Mouse (Mus musculus): ENCODE results near the gene Prkaa2. TPM values are rescaled to one million over a fixed set of nuclear protein-coding genes. Genes with fewer than 3 reads are reported as not detected.
A peak's percentile ranks its signal among the peaks of the same experiment; 100 is the strongest.

Prkaa2 gene
- polyA plus RNA-seq, 1 experiment from 2014 or later, result 18.4 TPM

- ATAC-seq (ENCODE audit: low FRiP score) (no peak), DNase-seq (ENCODE audit: low spot score) (no peak)
- Histone ChIP-seq H3K9me3 (ENCODE audit: control insufficient read depth, low read length) (no peaks in the 10 kb centered on the region), H3K4me1 (replicated peaks; ENCODE audit: control insufficient read depth, insufficient read depth, low read length) (no peaks in the 10 kb centered on the region), H3K27me3 (ENCODE audit: control insufficient read depth, insufficient read depth, low read length) (no peaks in the 10 kb centered on the region), H3K4me2 (replicated peaks) (no peak overlapping the region), H3K9ac (no peak overlapping the region), H3K36me3 (replicated peaks; ENCODE audit: control insufficient read depth, insufficient read depth) (peaks cover 13% of the 10 kb centered on the region), H3K4me3 (replicated peaks; ENCODE audit: low read length) (no peak overlapping the region), H3K27ac (no peak overlapping the region)
- WGBS, result 86% methylated on average over 5 of the region's 5 CpGs
These were observed 58.4 kb downstream of the Prkaa2 start for GRCm38 (mm10) chr4:105051291-105051690.

DNA sequence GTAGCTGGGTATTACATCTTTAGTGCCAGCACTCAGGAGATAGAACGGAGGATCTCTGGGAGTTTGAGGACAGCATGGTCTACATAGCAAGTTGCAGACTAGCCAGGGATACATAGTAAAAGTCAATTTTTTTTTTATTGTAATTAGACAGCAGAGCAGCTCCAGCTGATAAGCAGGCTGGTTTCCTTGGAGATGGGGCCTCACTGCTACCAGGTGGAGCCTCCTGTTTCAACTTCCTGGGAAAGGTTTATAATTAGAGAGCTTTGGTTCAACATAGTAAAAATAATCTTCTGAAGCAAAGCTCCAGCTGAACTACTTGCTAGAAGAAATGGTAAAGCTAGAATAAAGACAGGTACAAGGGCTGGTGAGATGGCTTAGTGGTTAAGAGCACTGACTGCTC is 59.6 kb downstream of the Prkaa2 start:
- Histone ChIP-seq H3K4me3 (replicated peaks; ENCODE audit: low read length) (no peak overlapping the region), H3K27ac (no peak overlapping the region), H3K9me3 (ENCODE audit: control insufficient read depth, low read length) (no peaks in the 10 kb centered on the region), H3K4me1 (replicated peaks; ENCODE audit: control insufficient read depth, insufficient read depth, low read length) (no peaks in the 10 kb centered on the region), H3K9ac (no peak overlapping the region), H3K27me3 (ENCODE audit: control insufficient read depth, insufficient read depth, low read length) (no peaks in the 10 kb centered on the region), H3K36me3 (replicated peaks; ENCODE audit: control insufficient read depth, insufficient read depth) (peaks cover 16% of the 10 kb centered on the region), H3K4me2 (replicated peaks) (no peak overlapping the region)
- WGBS, result 89% methylated on average over 1 of the region's 1 CpGs
- DNase-seq (ENCODE audit: low spot score) (no peak), ATAC-seq (ENCODE audit: low FRiP score) (no peak)

GRCm38 (mm10) chr4:105034259-105034658 is 75.4 kb downstream of the Prkaa2 start:
- H3K9ac ChIP-seq, result no peak overlapping the region
- no peaks in the 10 kb centered on the region for H3K9me3 ChIP-seq (ENCODE audit: control insufficient read depth, low read length)
- H3K36me3 ChIP-seq (replicated peaks; ENCODE audit: control insufficient read depth, insufficient read depth), result peaks cover 12% of the 10 kb centered on the region; the same call in 1 of the 2 replicates
- no peaks in the 10 kb centered on the region for H3K4me1 ChIP-seq (replicated peaks; ENCODE audit: control insufficient read depth, insufficient read depth, low read length)
- no peaks in the 10 kb centered on the region for H3K27me3 ChIP-seq (ENCODE audit: control insufficient read depth, insufficient read depth, low read length)
- DNase-seq (ENCODE audit: low spot score) (peak; percentile 73), ATAC-seq (ENCODE audit: low FRiP score) (no peak)
- H3K4me3 ChIP-seq (replicated peaks; ENCODE audit: low read length), result no peak overlapping the region
- no peak overlapping the region for H3K4me2 ChIP-seq (replicated peaks)
- H3K27ac ChIP-seq, result no peak overlapping the region

DNA sequence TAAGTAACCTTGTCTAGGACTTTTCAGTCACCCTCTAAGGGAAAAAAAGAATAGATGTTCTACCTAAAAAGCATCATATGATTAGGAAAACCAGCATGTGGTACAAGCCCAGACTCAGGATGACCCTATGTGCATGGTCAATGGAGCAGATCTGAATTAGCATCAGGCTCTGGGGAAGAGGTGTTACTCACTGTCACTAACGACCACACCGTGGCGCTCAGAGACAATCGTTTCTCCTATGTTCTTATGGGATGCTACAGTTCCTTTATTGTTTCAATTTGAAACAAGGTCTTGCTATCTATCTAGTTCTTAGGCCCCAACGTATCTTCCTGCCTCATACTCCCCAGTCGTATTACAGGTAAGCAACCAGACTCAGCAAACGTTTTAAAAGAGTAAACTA is 76.5 kb downstream of the Prkaa2 start:
- no peaks in the 10 kb centered on the region for H3K4me1 ChIP-seq (replicated peaks; ENCODE audit: control insufficient read depth, insufficient read depth, low read length)
- DNase-seq (ENCODE audit: low spot score) (peak; percentile 34), ATAC-seq (ENCODE audit: low FRiP score) (no peak)
- peaks cover 6% of the 10 kb centered on the region; the same call in 1 of the 2 replicates for H3K36me3 ChIP-seq (replicated peaks; ENCODE audit: control insufficient read depth, insufficient read depth)
- 48% methylated on average over 7 of the region's 7 CpGs for WGBS
- H3K9me3 ChIP-seq (ENCODE audit: control insufficient read depth, low read length), result no peaks in the 10 kb centered on the region
- no peak overlapping the region for H3K4me2 ChIP-seq (replicated peaks)
- no peak overlapping the region for H3K4me3 ChIP-seq (replicated peaks; ENCODE audit: low read length)
- H3K9ac ChIP-seq, result no peak overlapping the region
- no peak overlapping the region for H3K27ac ChIP-seq
- no peaks in the 10 kb centered on the region for H3K27me3 ChIP-seq (ENCODE audit: control insufficient read depth, insufficient read depth, low read length)

DNA sequence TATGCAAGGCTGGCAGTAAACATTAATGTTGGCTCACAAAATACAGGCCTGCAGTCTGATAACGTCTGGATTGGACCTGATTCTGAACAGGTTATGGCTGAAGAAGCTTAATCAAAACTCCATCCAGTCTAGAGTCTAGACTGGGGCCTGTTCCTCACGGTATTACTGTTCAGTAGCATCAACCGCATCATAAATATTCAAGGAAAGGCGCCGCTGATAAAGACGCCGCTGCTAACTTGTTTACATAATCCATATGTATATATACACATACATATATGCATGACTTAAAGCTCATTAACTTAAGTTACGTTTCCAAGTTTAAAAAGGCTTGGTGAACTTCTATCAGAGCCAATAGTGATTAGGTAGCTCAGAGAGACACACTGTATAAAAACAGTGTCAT is 78.6 kb downstream of the Prkaa2 start:
- Histone ChIP-seq H3K27ac (no peak overlapping the region), H3K4me2 (replicated peaks) (no peak overlapping the region), H3K9me3 (ENCODE audit: control insufficient read depth, low read length) (no peaks in the 10 kb centered on the region), H3K4me3 (replicated peaks; ENCODE audit: low read length) (no peak overlapping the region), H3K4me1 (replicated peaks; ENCODE audit: control insufficient read depth, insufficient read depth, low read length) (no peaks in the 10 kb centered on the region), H3K36me3 (replicated peaks; ENCODE audit: control insufficient read depth, insufficient read depth) (peaks cover 2% of the 10 kb centered on the region; the same call in 1 of the 2 replicates), H3K9ac (no peak overlapping the region), H3K27me3 (ENCODE audit: control insufficient read depth, insufficient read depth, low read length) (no peaks in the 10 kb centered on the region)
- no peak for ATAC-seq (ENCODE audit: low FRiP score)
- no peak for DNase-seq (ENCODE audit: low spot score)
- WGBS, result 62% methylated on average over 8 of the region's 8 CpGs

GRCm38 (mm10) chr4:105027278-105027677 is 82.4 kb downstream of the Prkaa2 start:
- ATAC-seq (ENCODE audit: low FRiP score), result no peak
- no peak for DNase-seq (ENCODE audit: low spot score)
- WGBS, result 74% methylated on average over 6 of the region's 6 CpGs
- Histone ChIP-seq H3K9ac (no peak overlapping the region), H3K4me1 (replicated peaks; ENCODE audit: control insufficient read depth, insufficient read depth, low read length) (no peaks in the 10 kb centered on the region), H3K9me3 (ENCODE audit: control insufficient read depth, low read length) (no peaks in the 10 kb centered on the region), H3K36me3 (replicated peaks; ENCODE audit: control insufficient read depth, insufficient read depth) (no peaks in the 10 kb centered on the region), H3K27ac (no peak overlapping the region), H3K4me2 (replicated peaks) (no peak overlapping the region), H3K4me3 (replicated peaks; ENCODE audit: low read length) (no peak overlapping the region), H3K27me3 (ENCODE audit: control insufficient read depth, insufficient read depth, low read length) (no peaks in the 10 kb centered on the region)

GRCm38 (mm10) chr4:105016006-105016613 is 93.6 kb downstream of the Prkaa2 start:
- H3K4me3 ChIP-seq (replicated peaks; ENCODE audit: low read length), result no peak overlapping the region
- H3K9me3 ChIP-seq (ENCODE audit: control insufficient read depth, low read length), result no peaks in the 10 kb centered on the region
- ATAC-seq (ENCODE audit: low FRiP score) (no peak), DNase-seq (ENCODE audit: low spot score) (no peak)
- no peak overlapping the region for H3K9ac ChIP-seq
- no peak overlapping the region for H3K4me2 ChIP-seq (replicated peaks)
- H3K27ac ChIP-seq, result no peak overlapping the region
- no peaks in the 10 kb centered on the region for H3K27me3 ChIP-seq (ENCODE audit: control insufficient read depth, insufficient read depth, low read length)
- 90% methylated on average over 4 of the region's 4 CpGs for WGBS
- no peaks in the 10 kb centered on the region for H3K4me1 ChIP-seq (replicated peaks; ENCODE audit: control insufficient read depth, insufficient read depth, low read length)
- H3K36me3 ChIP-seq (replicated peaks; ENCODE audit: control insufficient read depth, insufficient read depth), result peaks cover 6% of the 10 kb centered on the region; the same call in 1 of the 2 replicates

GRCm38 (mm10) chr4:105015496-105015895 is 94.2 kb downstream of the Prkaa2 start:
- Histone ChIP-seq H3K4me3 (replicated peaks; ENCODE audit: low read length) (no peak overlapping the region), H3K9me3 (ENCODE audit: control insufficient read depth, low read length) (no peaks in the 10 kb centered on the region), H3K27ac (no peak overlapping the region), H3K9ac (no peak overlapping the region), H3K4me2 (replicated peaks) (no peak overlapping the region), H3K27me3 (ENCODE audit: control insufficient read depth, insufficient read depth, low read length) (no peaks in the 10 kb centered on the region), H3K4me1 (replicated peaks; ENCODE audit: control insufficient read depth, insufficient read depth, low read length) (no peaks in the 10 kb centered on the region), H3K36me3 (replicated peaks; ENCODE audit: control insufficient read depth, insufficient read depth) (peaks cover 6% of the 10 kb centered on the region; the same call in 1 of the 2 replicates)
- ATAC-seq (ENCODE audit: low FRiP score) (no peak), DNase-seq (ENCODE audit: low spot score) (no peak)
- WGBS, result 77% methylated on average over 6 of the region's 6 CpGs

- Histone ChIP-seq H3K9me3 (ENCODE audit: control insufficient read depth, low read length) (0 out of 2 replicates have a peak, but pooled peaks cover under 1% of the 10 kb centered on the region), H3K4me1 (replicated peaks; ENCODE audit: control insufficient read depth, insufficient read depth, low read length) (no peaks in the 10 kb centered on the region), H3K36me3 (replicated peaks; ENCODE audit: control insufficient read depth, insufficient read depth) (peaks cover 6% of the 10 kb centered on the region; the same call in 1 of the 2 replicates), H3K4me3 (replicated peaks; ENCODE audit: low read length) (no peak overlapping the region), H3K27ac (no peak overlapping the region), H3K27me3 (ENCODE audit: control insufficient read depth, insufficient read depth, low read length) (no peaks in the 10 kb centered on the region), H3K9ac (no peak overlapping the region), H3K4me2 (replicated peaks) (no peak overlapping the region)
- ATAC-seq (ENCODE audit: low FRiP score) (no peak), DNase-seq (ENCODE audit: low spot score) (no peak)
- 91% methylated on average over 7 of the region's 7 CpGs for WGBS
These were observed 96.0 kb downstream of the Prkaa2 start for GRCm38 (mm10) chr4:105013718-105014117.

All from hindbrain, embryonic 14.5 days (tissue).